Mouse (Mus musculus): ENCODE data around the gene Rap1gap.

- no peak for TF ChIP-seq EP300 (IDR thresholded peaks at IDR 0.05; ENCODE audit: low read depth)
- no peak for TF ChIP-seq CTCF (IDR thresholded peaks at IDR 0.05; ENCODE audit: low read depth)
Measured at GRCm38 (mm10) chr4:137679979-137680550, 15.5 kb downstream of the Rap1gap start.

All from liver, embryonic 14.5 days (tissue).